Mouse (Mus musculus): ENCODE measurements around the gene Kcnmb4. TPM values are rescaled to one million over a fixed set of nuclear protein-coding genes. Genes with fewer than 3 reads are reported as not detected.

The Kcnmb4 gene
- polyA plus RNA-seq, 1 experiment from 2014 or later, result 9.1 TPM

- no peaks in the 10 kb centered on the region for H3K27me3 ChIP-seq (replicated peaks; ENCODE audit: control insufficient read depth, insufficient read depth, low read length)
- H3K9ac ChIP-seq (ENCODE audit: low read depth, low read length), result no peak overlapping the region
- H3K27ac ChIP-seq (replicated peaks; ENCODE audit: low read depth, low read length), result no peak overlapping the region
- H3K4me1 ChIP-seq (ENCODE audit: control insufficient read depth, insufficient read depth, low read length), result no peaks in the 10 kb centered on the region
- H3K36me3 ChIP-seq (ENCODE audit: control insufficient read depth, insufficient read depth, low read length), result no peaks in the 10 kb centered on the region
- H3K4me2 ChIP-seq (ENCODE audit: low read depth, low read length), result no peak overlapping the region
- 88% methylated on average over 2 of the region's 2 CpGs for WGBS
- H3K4me3 ChIP-seq (ENCODE audit: low read depth, low read length), result no peak overlapping the region
- ATAC-seq (ENCODE audit: low read depth) (no peak), DNase-seq (ENCODE audit: low spot score) (no peak)
- H3K9me3 ChIP-seq (ENCODE audit: control insufficient read depth, low read length), result no peaks in the 10 kb centered on the region
These were observed 51.1 kb downstream of the Kcnmb4 start for GRCm38 (mm10) chr10:116422551-116422950.

GRCm38 (mm10) chr10:116420976-116421375 is 52.7 kb downstream of the Kcnmb4 start:
- DNase-seq (ENCODE audit: low spot score) (no peak), ATAC-seq (ENCODE audit: low read depth) (no peak)
- H3K4me2 ChIP-seq (ENCODE audit: low read depth, low read length), result no peak overlapping the region
- H3K27ac ChIP-seq (replicated peaks; ENCODE audit: low read depth, low read length), result no peak overlapping the region
- H3K9me3 ChIP-seq (ENCODE audit: control insufficient read depth, low read length), result no peaks in the 10 kb centered on the region
- WGBS, result 94% methylated on average over 6 of the region's 6 CpGs
- no peak overlapping the region for H3K4me3 ChIP-seq (ENCODE audit: low read depth, low read length)
- no peaks in the 10 kb centered on the region; the same call in 1 of the 2 replicates for H3K36me3 ChIP-seq (ENCODE audit: control insufficient read depth, insufficient read depth, low read length)
- no peak overlapping the region for H3K9ac ChIP-seq (ENCODE audit: low read depth, low read length)
- no peaks in the 10 kb centered on the region for H3K27me3 ChIP-seq (replicated peaks; ENCODE audit: control insufficient read depth, insufficient read depth, low read length)
- H3K4me1 ChIP-seq (ENCODE audit: control insufficient read depth, insufficient read depth, low read length), result no peaks in the 10 kb centered on the region

- WGBS, result 82% methylated on average over 24 of the region's 24 CpGs
- H3K36me3 ChIP-seq (ENCODE audit: control insufficient read depth, insufficient read depth, low read length), result no peaks in the 10 kb centered on the region; the same call in 1 of the 2 replicates
These were observed 55.5 kb downstream of the Kcnmb4 start for GRCm38 (mm10) chr10:116418121-116418726.

GRCm38 (mm10) chr10:116416726-116417125 is 57.0 kb downstream of the Kcnmb4 start:
- WGBS, result 81% methylated on average over 5 of the region's 5 CpGs
- Histone ChIP-seq H3K36me3 (ENCODE audit: control insufficient read depth, insufficient read depth, low read length) (no peaks in the 10 kb centered on the region; the same call in 1 of the 2 replicates), H3K27me3 (replicated peaks; ENCODE audit: control insufficient read depth, insufficient read depth, low read length) (no peaks in the 10 kb centered on the region), H3K9me3 (ENCODE audit: control insufficient read depth, low read length) (peaks cover 5% of the 10 kb centered on the region; the same call in 1 of the 2 replicates), H3K4me2 (ENCODE audit: low read depth, low read length) (no peak overlapping the region), H3K9ac (ENCODE audit: low read depth, low read length) (no peak overlapping the region), H3K4me1 (ENCODE audit: control insufficient read depth, insufficient read depth, low read length) (no peaks in the 10 kb centered on the region), H3K27ac (replicated peaks; ENCODE audit: low read depth, low read length) (no peak overlapping the region), H3K4me3 (ENCODE audit: low read depth, low read length) (no peak overlapping the region)
- DNase-seq (ENCODE audit: low spot score) (no peak), ATAC-seq (ENCODE audit: low read depth) (no peak)

More at GRCm38 (mm10) chr10:116418121-116418726, 55.5 kb downstream of the Kcnmb4 start:
- Histone ChIP-seq H3K4me1 (ENCODE audit: control insufficient read depth, insufficient read depth, low read length) (no peaks in the 10 kb centered on the region), H3K27me3 (replicated peaks; ENCODE audit: control insufficient read depth, insufficient read depth, low read length) (no peaks in the 10 kb centered on the region), H3K9ac (ENCODE audit: low read depth, low read length) (no peak overlapping the region), H3K4me2 (ENCODE audit: low read depth, low read length) (no peak overlapping the region), H3K4me3 (ENCODE audit: low read depth, low read length) (no peak overlapping the region), H3K9me3 (ENCODE audit: control insufficient read depth, low read length) (peaks cover 5% of the 10 kb centered on the region; the same call in 1 of the 2 replicates), H3K27ac (replicated peaks; ENCODE audit: low read depth, low read length) (no peak overlapping the region)
- DNase-seq (ENCODE audit: low spot score) (no peak), ATAC-seq (ENCODE audit: low read depth) (no peak)

- WGBS, result 75% methylated on average over 6 of the region's 6 CpGs
- Histone ChIP-seq H3K4me3 (ENCODE audit: low read depth, low read length) (no peak overlapping the region), H3K4me2 (ENCODE audit: low read depth, low read length) (no peak overlapping the region)
These were observed 57.5 kb downstream of the Kcnmb4 start for GRCm38 (mm10) chr10:116416142-116416541.

GRCm38 (mm10) chr10:116410826-116411225 is 62.9 kb downstream of the Kcnmb4 start:
- Histone ChIP-seq H3K4me2 (ENCODE audit: low read depth, low read length) (no peak overlapping the region), H3K4me1 (ENCODE audit: control insufficient read depth, insufficient read depth, low read length) (no peaks in the 10 kb centered on the region), H3K27me3 (replicated peaks; ENCODE audit: control insufficient read depth, insufficient read depth, low read length) (no peaks in the 10 kb centered on the region), H3K4me3 (ENCODE audit: low read depth, low read length) (no peak overlapping the region), H3K9ac (ENCODE audit: low read depth, low read length) (no peak overlapping the region), H3K27ac (replicated peaks; ENCODE audit: low read depth, low read length) (no peak overlapping the region), H3K36me3 (ENCODE audit: control insufficient read depth, insufficient read depth, low read length) (no peaks in the 10 kb centered on the region), H3K9me3 (ENCODE audit: control insufficient read depth, low read length) (peaks cover 5% of the 10 kb centered on the region; the same call in 1 of the 2 replicates)
- WGBS, result 51% methylated on average over 9 of the region's 9 CpGs
- ATAC-seq (ENCODE audit: low read depth) (no peak), DNase-seq (ENCODE audit: low spot score) (no peak)

More at GRCm38 (mm10) chr10:116416142-116416541, 57.5 kb downstream of the Kcnmb4 start:
- no peak for DNase-seq (ENCODE audit: low spot score)
- H3K27ac ChIP-seq (replicated peaks; ENCODE audit: low read depth, low read length), result no peak overlapping the region
- H3K36me3 ChIP-seq (ENCODE audit: control insufficient read depth, insufficient read depth, low read length), result no peaks in the 10 kb centered on the region; the same call in 1 of the 2 replicates
- no peak overlapping the region for H3K9ac ChIP-seq (ENCODE audit: low read depth, low read length)
- H3K9me3 ChIP-seq (ENCODE audit: control insufficient read depth, low read length), result peaks cover 5% of the 10 kb centered on the region; the same call in 1 of the 2 replicates
- ATAC-seq (ENCODE audit: low read depth), result no peak
- no peaks in the 10 kb centered on the region for H3K27me3 ChIP-seq (replicated peaks; ENCODE audit: control insufficient read depth, insufficient read depth, low read length)
- no peaks in the 10 kb centered on the region for H3K4me1 ChIP-seq (ENCODE audit: control insufficient read depth, insufficient read depth, low read length)

- Histone ChIP-seq H3K36me3 (ENCODE audit: control insufficient read depth, insufficient read depth, low read length) (no peaks in the 10 kb centered on the region), H3K27ac (replicated peaks; ENCODE audit: low read depth, low read length) (no peak overlapping the region), H3K4me3 (ENCODE audit: low read depth, low read length) (no peak overlapping the region), H3K4me2 (ENCODE audit: low read depth, low read length) (no peak overlapping the region), H3K27me3 (replicated peaks; ENCODE audit: control insufficient read depth, insufficient read depth, low read length) (no peaks in the 10 kb centered on the region), H3K9me3 (ENCODE audit: control insufficient read depth, low read length) (no peaks in the 10 kb centered on the region), H3K4me1 (ENCODE audit: control insufficient read depth, insufficient read depth, low read length) (no peaks in the 10 kb centered on the region), H3K9ac (ENCODE audit: low read depth, low read length) (no peak overlapping the region)
- DNase-seq (ENCODE audit: low spot score) (no peak), ATAC-seq (ENCODE audit: low read depth) (no peak)
- 37% methylated on average over 19 of the region's 19 CpGs for WGBS
These were observed 65.9 kb downstream of the Kcnmb4 start for GRCm38 (mm10) chr10:116407684-116408359.

GRCm38 (mm10) chr10:116405011-116405410 is 68.7 kb downstream of the Kcnmb4 start:
- H3K27ac ChIP-seq (replicated peaks; ENCODE audit: low read depth, low read length), result no peak overlapping the region
- H3K4me1 ChIP-seq (ENCODE audit: control insufficient read depth, insufficient read depth, low read length), result no peaks in the 10 kb centered on the region
- H3K36me3 ChIP-seq (ENCODE audit: control insufficient read depth, insufficient read depth, low read length), result no peaks in the 10 kb centered on the region
- H3K9me3 ChIP-seq (ENCODE audit: control insufficient read depth, low read length), result no peaks in the 10 kb centered on the region
- H3K9ac ChIP-seq (ENCODE audit: low read depth, low read length), result no peak overlapping the region
- ATAC-seq (ENCODE audit: low read depth) (no peak), DNase-seq (ENCODE audit: low spot score) (no peak)
- H3K4me2 ChIP-seq (ENCODE audit: low read depth, low read length), result no peak overlapping the region
- WGBS, result 93% methylated on average over 6 of the region's 6 CpGs
- H3K4me3 ChIP-seq (ENCODE audit: low read depth, low read length), result no peak overlapping the region
- H3K27me3 ChIP-seq (replicated peaks; ENCODE audit: control insufficient read depth, insufficient read depth, low read length), result no peaks in the 10 kb centered on the region

Data from embryonic facial prominence, embryonic 14.5 days (tissue).